Comparison of ENCODE assay signal across 14 mouse cellular contexts in genomic region chr10:13973563-13974179, GRCm38 (mm10). TPM values are rescaled to one million over a fixed set of nuclear protein-coding genes. Genes with fewer than 3 reads are reported as not detected.
A peak's percentile ranks its signal among the peaks of the same experiment; 100 is the strongest.
DNase-seq lines count a peak whose midpoint lies in the region; ATAC-seq and TF ChIP-seq lines count a peak whose summit lies in the region.
"Had no signal": no experiment of that assay in that cellular context is flagged by ENCODE, and none has a peak within 500 bp of the region (broad histone marks: within the 10 kb centered on the region; RNA-seq: fewer than 3 reads in every experiment).

No protein-coding gene starts in this region.

- no peak overlapping the region for H3K4me2 ChIP-seq in heart, embryonic 16.5 days (ENCODE audit: low read depth, low read length)
- H3K4me2 ChIP-seq in stomach, postnatal 0 days (replicated peaks; ENCODE audit: low read depth) = no peak overlapping the region
- H3K4me2 ChIP-seq: embryonic facial prominence, embryonic 12.5 days had no signal

- H3K9ac ChIP-seq in heart, embryonic 16.5 days (ENCODE audit: low read length) = no peak overlapping the region
- no peak overlapping the region for H3K9ac ChIP-seq in stomach, postnatal 0 days (ENCODE audit: low read length)
- H3K9ac ChIP-seq: embryonic facial prominence, embryonic 12.5 days; liver, postnatal 0 days had no signal

- peak; percentile 27 to 47 for DNase-seq in cerebellum, postnatal 14 days
- no peak for DNase-seq in heart, adult 8-10 months (ENCODE audit: low spot score)
- DNase-seq in right cerebral cortex, adult 18-20 months = peak; percentile 39
- no peak for DNase-seq in right cerebral cortex, postnatal 4 days
- DNase-seq in stomach, postnatal 0 days (ENCODE audit: low spot score) = no peak
- DNase-seq in urinary bladder, adult 2 months (ENCODE audit: low spot score) = no peak
- DNase-seq: adrenal gland, adult 8-10 months; kidney, postnatal 10 days; liver, postnatal 0 days; right cerebral cortex, postnatal 25 days had no signal

- no peak for ATAC-seq in cerebellum, adult (ENCODE audit: insufficient number of reproducible peaks, low FRiP score, low TSS enrichment)
- ATAC-seq in heart, embryonic 16.5 days (replicated peaks; ENCODE audit: extremely low read depth, insufficient read depth, low FRiP score) = 0 out of 2 replicates have a peak, but pooled peaks have one; percentile 39
- ATAC-seq in stomach, postnatal 0 days (ENCODE audit: low FRiP score, low TSS enrichment) = peak; percentile 68; the same call in 1 of the 2 replicates
- ATAC-seq: intestine, postnatal 0 days; liver, postnatal 0 days had no signal

- no peak for TF ChIP-seq CTCF in stomach, postnatal 0 days (IDR thresholded peaks at IDR 0.05; ENCODE audit: low read depth)

- 70% methylated on average over 7 of the region's 7 CpGs for WGBS in heart, embryonic 16.5 days
- WGBS in stomach, postnatal 0 days = 78% methylated on average over 7 of the region's 7 CpGs

- H3K9me3 ChIP-seq in heart, embryonic 16.5 days (replicated peaks; ENCODE audit: control insufficient read depth, low read length) = no peaks in the 10 kb centered on the region
- no peaks in the 10 kb centered on the region for H3K9me3 ChIP-seq in stomach, postnatal 0 days (ENCODE audit: control insufficient read depth, low read length)
- H3K9me3 ChIP-seq: embryonic facial prominence, embryonic 12.5 days had no signal

- no peaks in the 10 kb centered on the region for H3K27me3 ChIP-seq in heart, embryonic 16.5 days (ENCODE audit: control insufficient read depth, insufficient read depth, low read length)
- no peaks in the 10 kb centered on the region for H3K27me3 ChIP-seq in stomach, postnatal 0 days (ENCODE audit: control insufficient read depth, insufficient read depth, low read length)
- H3K27me3 ChIP-seq: embryonic facial prominence, embryonic 12.5 days had no signal

- no peaks in the 10 kb centered on the region for H3K36me3 ChIP-seq in heart, embryonic 16.5 days (ENCODE audit: control insufficient read depth, insufficient read depth)
- no peaks in the 10 kb centered on the region for H3K36me3 ChIP-seq in stomach, postnatal 0 days (ENCODE audit: control insufficient read depth, insufficient read depth, low read length)
- H3K36me3 ChIP-seq: embryonic facial prominence, embryonic 12.5 days had no signal

- no peak overlapping the region for H3K4me3 ChIP-seq in heart, embryonic 16.5 days (ENCODE audit: low read length)
- no peak overlapping the region for H3K4me3 ChIP-seq in stomach, postnatal 0 days (ENCODE audit: low read depth, low read length)
- H3K4me3 ChIP-seq: embryonic facial prominence, embryonic 12.5 days had no signal

- no peak for TF ChIP-seq EP300 in stomach, postnatal 0 days (optimal IDR thresholded peaks at IDR 0.05)

- H3K4me1 ChIP-seq in heart, embryonic 16.5 days (ENCODE audit: control insufficient read depth, insufficient read depth, low read length) = peaks cover 27% of the 10 kb centered on the region
- no peaks in the 10 kb centered on the region for H3K4me1 ChIP-seq in stomach, postnatal 0 days (replicated peaks; ENCODE audit: control insufficient read depth, insufficient read depth)
- H3K4me1 ChIP-seq: embryonic facial prominence, embryonic 12.5 days had no signal

- no peak overlapping the region for H3K27ac ChIP-seq in heart, embryonic 16.5 days (ENCODE audit: low read length)
- H3K27ac ChIP-seq in stomach, postnatal 0 days (replicated peaks) = no peak overlapping the region
- H3K27ac ChIP-seq: embryonic facial prominence, embryonic 12.5 days had no signal

RNA-seq across cellular contexts. Expression of gene Hivep2, which starts 7.8 kb away (rescaled TPM):
- 5.1 and 5.7 TPM in 2 replicates for polyA plus RNA-seq in heart, embryonic 16.5 days (2015; fragmentation: Nextera tagmentation; extraction: Ambion mirVana)
- total RNA-seq in heart, adult 8-10 months (2022) = 10 to 100 TPM; 20.4 to 25.8 (median 22.1) TPM
- polyA plus RNA-seq in stomach, postnatal 0 days (2015; fragmentation: Nextera tagmentation; extraction: Ambion mirVana) = 2.9 and 3.1 TPM in 2 replicates
- polyA plus RNA-seq in urinary bladder, adult 2 months (2012; rRNA removed) = 14.4 and 18.4 TPM in 2 replicates

Comparison
In these comparisons a context has a peak if more than half of its experiments do, and no peak if none do; other contexts are left out.
1. DNase-seq: peak in cerebellum, postnatal 14 days (2 of 2) and right cerebral cortex, adult 18-20 months (single experiment); none in heart, adult 8-10 months (single experiment), right cerebral cortex, postnatal 4 days (single experiment), stomach, postnatal 0 days (single experiment) and urinary bladder, adult 2 months (single experiment).